Mouse (Mus musculus) thymus, adult 2 months (tissue): ENCODE data around the gene Lypd6b.

ENCODE experiments used
- CTCF ChIP-seq: fragments of 200-500 bp; IDR thresholded peaks from 2 replicates; pipeline ENCODE4 v1.5.1; 2012; ENCODE audit warnings: mild to moderate bottlenecking, control low read depth, low read length, moderate library complexity, borderline replicate concordance; ENCODE audit not compliant: control insufficient read depth, poor library complexity, insufficient read depth; ENCODE audit errors: extremely low read depth
- POLR2A ChIP-seq: fragments of 200-500 bp; IDR thresholded peaks from 2 replicates; pipeline ENCODE4 v1.6.1; 2012; ENCODE audit warnings: mild to moderate bottlenecking, low read length, control low read depth, moderate library complexity; ENCODE audit not compliant: control insufficient read depth, poor library complexity, insufficient read depth; ENCODE audit errors: extremely low read depth

GRCm38 (mm10) chr2:49846880-49847279, 59.4 kb downstream of the Lypd6b start:
- TF ChIP-seq CTCF (no peak), POLR2A (no peak)
